Mouse (Mus musculus): Measurements from ENCODE around the gene Gm11757. TPM values are rescaled to one million over a fixed set of nuclear protein-coding genes. Genes with fewer than 3 reads are reported as not detected.
"Not testable (repeated sequence)": the region's sequence is repeated elsewhere in the genome, so short reads cannot be mapped to it uniquely, and the experiment has no call there.

Gm11757 gene
- total RNA-seq (2021) (not detected), polyA plus RNA-seq (2012; rRNA removed) (not detected in 2 replicates)
- long read RNA-seq = 0 reads

- H3K79me2 ChIP-seq (replicated peaks; ENCODE audit: control insufficient read depth, insufficient read depth, low read length); DNase-seq; H3K9ac ChIP-seq (ENCODE audit: low read depth, low read length); H3K4me1 ChIP-seq (ENCODE audit: control insufficient read depth, insufficient read depth, low read length); H3K27ac ChIP-seq; H3K36me3 ChIP-seq (ENCODE audit: control insufficient read depth, insufficient read depth, low read length); H3K4me3 ChIP-seq; H3K27me3 ChIP-seq (ENCODE audit: control insufficient read depth, insufficient read depth, low read length); intact Hi-C loops (cut with DNase I): not testable (repeated sequence)
- no CpG with 5 or more reads among the region's 4 CpGs for WGBS
Measured at GRCm38 (mm10) chr4:73891012-73891411, at the start of gene Gm11757. Gene Gm11757 (minus strand): TSS chr4:73891112.

- not testable (repeated sequence) for H3K4me1 ChIP-seq (ENCODE audit: control insufficient read depth, insufficient read depth, low read length)
Measured at GRCm38 (mm10) chr4:73920660-73921059, 29.7 kb upstream of the Gm11757 start, which contains the start of gene Gm11756. Gene Gm11756 (minus strand): TSS chr4:73920760.

GRCm38 (mm10) chr4:73905853-73906252, 14.9 kb upstream of the Gm11757 start, which contains the start of gene Gm13871:
Gene Gm13871 (minus strand): TSS chr4:73905953.
- intact Hi-C loops (cut with DNase I); H3K4me1 ChIP-seq (ENCODE audit: control insufficient read depth, insufficient read depth, low read length); DNase-seq; H3K27me3 ChIP-seq (ENCODE audit: control insufficient read depth, insufficient read depth, low read length); H3K79me2 ChIP-seq (replicated peaks; ENCODE audit: control insufficient read depth, insufficient read depth, low read length); H3K4me3 ChIP-seq; H3K27ac ChIP-seq; H3K9ac ChIP-seq (ENCODE audit: low read depth, low read length); H3K36me3 ChIP-seq (ENCODE audit: control insufficient read depth, insufficient read depth, low read length): not testable (repeated sequence)
- no CpG with 5 or more reads among the region's 4 CpGs for WGBS

More at GRCm38 (mm10) chr4:73920660-73921059, 29.7 kb upstream of the Gm11757 start, which contains the start of gene Gm11756:
- H3K36me3 ChIP-seq (ENCODE audit: control insufficient read depth, insufficient read depth, low read length); H3K27me3 ChIP-seq (ENCODE audit: control insufficient read depth, insufficient read depth, low read length); H3K9ac ChIP-seq (ENCODE audit: low read depth, low read length); H3K4me3 ChIP-seq; H3K79me2 ChIP-seq (replicated peaks; ENCODE audit: control insufficient read depth, insufficient read depth, low read length); intact Hi-C loops (cut with DNase I); DNase-seq; H3K27ac ChIP-seq: not testable (repeated sequence)
- 73% methylated on average over 6 of the region's 6 CpGs for WGBS

- H3K36me3 ChIP-seq (ENCODE audit: control insufficient read depth, insufficient read depth, low read length); intact Hi-C loops (cut with DNase I); H3K79me2 ChIP-seq (replicated peaks; ENCODE audit: control insufficient read depth, insufficient read depth, low read length); H3K4me1 ChIP-seq (ENCODE audit: control insufficient read depth, insufficient read depth, low read length); H3K4me3 ChIP-seq; H3K27ac ChIP-seq; H3K27me3 ChIP-seq (ENCODE audit: control insufficient read depth, insufficient read depth, low read length); H3K9ac ChIP-seq (ENCODE audit: low read depth, low read length); DNase-seq: not testable (repeated sequence)
- no CpG with 5 or more reads among the region's 4 CpGs for WGBS
Measured at GRCm38 (mm10) chr4:73876166-73876565, 14.7 kb downstream of the Gm11757 start, which contains the start of gene Gm11758. Gene Gm11758 (minus strand): TSS chr4:73876266.

Other genes with a start within 250 kb of the Gm11757 start
- not detected for gene Gm11239, start 222.8 kb downstream of the Gm11757 start, total RNA-seq (2021)
- gene Gm11239, start 222.8 kb downstream of the Gm11757 start, polyA plus RNA-seq (2012; rRNA removed) = not detected in 2 replicates
- not detected for gene Gm428, start 207.6 kb downstream of the Gm11757 start, total RNA-seq (2021)
- gene Gm428, start 207.6 kb downstream of the Gm11757 start, polyA plus RNA-seq (2012; rRNA removed) = not detected in 2 replicates
- gene Rasef, start 100.1 kb downstream of the Gm11757 start, total RNA-seq (2021) = under 1 TPM; 0.60 to 0.77 TPM
- gene Rasef, start 100.1 kb downstream of the Gm11757 start, polyA plus RNA-seq (2012; rRNA removed) = 0.32 and 0.51 TPM in 2 replicates
- not detected for gene Gm11758, start 14.8 kb downstream of the Gm11757 start, total RNA-seq (2021)
- not detected in 2 replicates for gene Gm11758, start 14.8 kb downstream of the Gm11757 start, polyA plus RNA-seq (2012; rRNA removed)
- gene Gm13871, start 14.8 kb upstream of the Gm11757 start, total RNA-seq (2021) = not detected
- not detected in 2 replicates for gene Gm13871, start 14.8 kb upstream of the Gm11757 start, polyA plus RNA-seq (2012; rRNA removed)
- 1 to 10 TPM; 3.9 to 4.6 TPM for gene Gm11756, start 29.6 kb upstream of the Gm11757 start, total RNA-seq (2021)
- 2.7 and 4.0 TPM in 2 replicates for gene Gm11756, start 29.6 kb upstream of the Gm11757 start, polyA plus RNA-seq (2012; rRNA removed)
- gene 2310002L09Rik, start 59.7 kb upstream of the Gm11757 start, total RNA-seq (2021) = 10 to 100 TPM; 38.2 to 42.9 TPM
- 17.1 and 42.1 TPM in 2 replicates for gene 2310002L09Rik, start 59.7 kb upstream of the Gm11757 start, polyA plus RNA-seq (2012; rRNA removed)
- gene Frmd3, start 122.3 kb upstream of the Gm11757 start, total RNA-seq (2021) = under 1 TPM in 1 of 2 experiments, not detected in 1; 0.14 TPM
- 0.04 TPM in 1 of 2 replicates, not detected in the other for gene Frmd3, start 122.3 kb upstream of the Gm11757 start, polyA plus RNA-seq (2012; rRNA removed)

Data from heart, adult 2 months (tissue).